Comparison of ENCODE assay signal across 14 mouse cellular contexts in genomic region chr17:46875626-46876025, GRCm38 (mm10). TPM values are rescaled to one million over a fixed set of nuclear protein-coding genes. Genes with fewer than 3 reads are reported as not detected.
DNase-seq lines count a peak whose midpoint lies in the region; TF ChIP-seq lines count a peak whose summit lies in the region.
"Had no signal": no experiment of that assay in that cellular context is flagged by ENCODE, and none has a peak within 500 bp of the region (broad histone marks: within the 10 kb centered on the region; RNA-seq: fewer than 3 reads in every experiment).

No protein-coding gene starts in this region.

- H3K27ac ChIP-seq in kidney, adult 2 months (ENCODE audit: insufficient read depth, low read depth, low read length): no peak overlapping the region
- H3K27ac ChIP-seq in thymus, adult 2 months (ENCODE audit: control insufficient read depth, insufficient read depth, low read length): no peak overlapping the region
- H3K27ac ChIP-seq: limb, embryonic 13.5 days had no signal

- peak; percentile 43 for TF ChIP-seq CTCF in kidney, adult 2 months (conservative IDR thresholded peaks at IDR 0.05; ENCODE audit: insufficient read depth, insufficient read length, low read depth, low read length)
- TF ChIP-seq CTCF in thymus, adult 2 months (IDR thresholded peaks at IDR 0.05; ENCODE audit: borderline replicate concordance, control insufficient read depth, extremely low read depth, insufficient read depth, low read length, poor library complexity): no peak
- TF ChIP-seq CTCF in brain, embryonic 14.5 days (IDR thresholded peaks at IDR 0.05; ENCODE audit: borderline replicate concordance, extremely low read depth, insufficient read depth, insufficient read length): peak; percentile 4; the same call in 1 of the 2 replicates

- 93% methylated on average over 3 of the region's 3 CpGs for WGBS in kidney, adult 2 months
- WGBS in thymus, adult 2 months: 79% methylated on average over 3 of the region's 3 CpGs

- H3K36me3 ChIP-seq in kidney, adult 2 months (ENCODE audit: control insufficient read depth, insufficient read depth, low read length): no peaks in the 10 kb centered on the region
- H3K36me3 ChIP-seq in thymus, adult 2 months (ENCODE audit: control insufficient read depth, insufficient read depth, low read length): no peaks in the 10 kb centered on the region
- H3K36me3 ChIP-seq: limb, embryonic 13.5 days had no signal

- H3K4me3 ChIP-seq in kidney, adult 2 months (ENCODE audit: insufficient read depth, low read depth, low read length): no peak overlapping the region
- no peak overlapping the region for H3K4me3 ChIP-seq in thymus, adult 2 months (ENCODE audit: control insufficient read depth, insufficient read depth, low read length)
- H3K4me3 ChIP-seq: limb, embryonic 13.5 days had no signal

- TF ChIP-seq POLR2A in kidney, adult 2 months (IDR thresholded peaks at IDR 0.05; ENCODE audit: low read depth, low read length): no peak
- TF ChIP-seq POLR2A in thymus, adult 2 months (IDR thresholded peaks at IDR 0.05; ENCODE audit: control insufficient read depth, extremely low read depth, insufficient read depth, low read length, poor library complexity): no peak
- no peak for TF ChIP-seq POLR2A in brain, embryonic 14.5 days (IDR thresholded peaks at IDR 0.05; ENCODE audit: borderline replicate concordance, extremely low read depth, insufficient read depth, insufficient read length, poor library complexity, severe bottlenecking)

- peaks cover 17% of the 10 kb centered on the region; the same call in 1 of the 2 replicates for H3K4me1 ChIP-seq in kidney, adult 2 months (ENCODE audit: control insufficient read depth, insufficient read depth, low read length)
- H3K4me1 ChIP-seq in thymus, adult 2 months (replicated peaks; ENCODE audit: control insufficient read depth, insufficient read depth, low read length): peaks cover 16% of the 10 kb centered on the region

- no peak for DNase-seq in kidney, adult 2 months
- no peak for DNase-seq in kidney, adult 11 months
- DNase-seq in thymus, adult 2 months: peak; percentile 41
- DNase-seq in thymus, postnatal 0 days (ENCODE audit: low spot score): no peak
- DNase-seq in brain, embryonic 14.5 days (ENCODE audit: low read depth): no peak
- no peak for DNase-seq in layer of hippocampus, postnatal 10 days (ENCODE audit: low spot score in 2 of 2)
- DNase-seq in ovary, postnatal 36 days (ENCODE audit: low spot score): no peak
- no peak for DNase-seq in gastrocnemius, postnatal 14 days
- DNase-seq: heart, postnatal 4 days; kidney, adult 9 months; layer of hippocampus, adult 9-11 months had no signal

- intact Hi-C loops in gastrocnemius, postnatal 14 days (cut with DNase I; ENCODE audit: low total_unique reads): loop anchor here (5.0 kb wide), 1 partner anchor 93 kb away; the partner anchor contains the start of gene Rpl7l1

- H3K27me3 ChIP-seq in kidney, adult 2 months (replicated peaks; ENCODE audit: control insufficient read depth, insufficient read depth, low read length): no peaks in the 10 kb centered on the region
- H3K27me3 ChIP-seq in thymus, adult 2 months (ENCODE audit: control insufficient read depth, insufficient read depth, low read length): no peaks in the 10 kb centered on the region; the same call in 1 of the 2 replicates
- H3K27me3 ChIP-seq: limb, embryonic 13.5 days had no signal

RNA-seq across cellular contexts. Expression of gene Tbcc, which starts 14.9 kb away (rescaled TPM):
- polyA plus RNA-seq in kidney, adult 2 months (2012; rRNA removed): 17.2 and 19.6 TPM in 2 replicates
- 23.7 and 28.5 TPM in 2 replicates for polyA plus RNA-seq in thymus, adult 2 months (2012; rRNA removed)
- polyA plus RNA-seq in thymus, postnatal 0 days (2015; fragmentation: Nextera tagmentation; extraction: Ambion mirVana): 54.1 and 60.3 TPM in 2 replicates
- 33.7 and 40.8 TPM in 2 replicates for polyA plus RNA-seq in brain, embryonic 14.5 days (2012; rRNA removed)
- total RNA-seq in layer of hippocampus, postnatal 10 days (2021): 10 to 100 TPM; 39.0 to 47.5 TPM
- total RNA-seq in gastrocnemius, postnatal 14 days (2021): 10 to 100 TPM; 12.9 to 14.5 TPM

RNA-seq across cellular contexts. Expression of gene Bicral, which starts 17.3 kb away (rescaled TPM):
- 11.4 and 11.8 TPM in 2 replicates for polyA plus RNA-seq in kidney, adult 2 months (2012; rRNA removed)
- polyA plus RNA-seq in thymus, adult 2 months (2012; rRNA removed): 19.3 and 28.1 TPM in 2 replicates
- polyA plus RNA-seq in thymus, postnatal 0 days (2015; fragmentation: Nextera tagmentation; extraction: Ambion mirVana): 4.5 and 5.6 TPM in 2 replicates
- polyA plus RNA-seq in brain, embryonic 14.5 days (2012; rRNA removed): 13.5 and 24.9 TPM in 2 replicates
- total RNA-seq in layer of hippocampus, postnatal 10 days (2021): 10 to 100 TPM; 29.7 to 32.8 TPM
- total RNA-seq in gastrocnemius, postnatal 14 days (2021): 10 to 100 TPM in 1 of 2 experiments, 1 to 10 TPM in 1; 9.4 to 10.5 TPM

RNA-seq across cellular contexts. Expression of gene Prph2, which starts 34.6 kb away (rescaled TPM):
- not detected in 2 replicates for polyA plus RNA-seq in kidney, adult 2 months (2012; rRNA removed)
- 0.09 and 0.15 TPM in 2 replicates for polyA plus RNA-seq in thymus, adult 2 months (2012; rRNA removed)
- polyA plus RNA-seq in thymus, postnatal 0 days (2015; fragmentation: Nextera tagmentation; extraction: Ambion mirVana): not detected in 2 replicates
- 0.03 TPM in 1 of 2 replicates, not detected in the other for polyA plus RNA-seq in brain, embryonic 14.5 days (2012; rRNA removed)
- total RNA-seq in layer of hippocampus, postnatal 10 days (2021): under 1 TPM in 1 of 2 experiments, not detected in 1; 0.14 TPM
- not detected for total RNA-seq in gastrocnemius, postnatal 14 days (2021)
- total RNA-seq: adrenal gland, adult 18-20 months; heart, postnatal 4 days had no signal
- polyA plus RNA-seq: G1E; limb, embryonic 13.5 days had no signal
